Mouse (Mus musculus): ENCODE data around the gene Msh5.
"Not testable (repeated sequence)": the region's sequence is repeated elsewhere in the genome, so short reads cannot be mapped to it uniquely, and the experiment has no call there.

Gene Msh5

DNA sequence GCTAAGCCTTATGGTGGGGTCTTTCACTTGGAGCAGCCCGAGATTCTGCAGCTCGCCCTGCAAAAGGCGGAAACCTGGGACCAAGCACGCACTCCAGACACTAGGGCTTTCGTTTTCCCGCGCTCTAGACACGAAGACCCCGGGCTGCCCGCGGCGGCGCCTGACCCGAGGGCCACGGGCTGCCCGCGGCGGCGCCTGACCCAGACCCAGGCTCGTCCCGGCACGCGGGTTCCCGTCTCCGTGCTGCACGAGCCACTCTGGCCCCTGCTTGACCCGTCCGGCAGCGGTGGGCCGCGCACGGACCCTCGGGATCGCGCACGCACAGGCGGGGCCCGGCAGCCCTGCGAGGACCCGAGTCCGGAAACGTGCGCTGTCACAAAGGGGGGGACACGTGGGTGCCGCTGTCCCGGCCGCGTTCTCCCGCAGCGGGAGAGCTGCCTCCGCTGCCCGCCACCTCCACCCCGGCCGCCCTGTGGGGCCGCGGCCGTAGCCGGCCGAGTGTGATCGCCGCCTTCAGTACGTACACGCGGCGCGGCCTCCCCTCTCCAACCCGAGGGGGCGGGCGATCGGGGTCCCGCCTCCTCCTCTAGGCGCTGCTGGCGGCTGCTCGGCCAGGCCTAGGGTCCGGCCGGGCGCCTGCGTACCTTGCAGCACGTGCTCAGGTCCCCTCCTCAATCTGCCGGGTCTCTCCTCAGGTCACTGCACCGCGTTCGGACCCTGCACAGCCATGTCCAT is 45.7 kb downstream of the Msh5 start, which contains the start of gene Vars:
Gene Vars (plus strand): TSS at position 271 of the 735 bp plus-strand sequence.
- peak; percentile 91 for DNase-seq

DNA sequence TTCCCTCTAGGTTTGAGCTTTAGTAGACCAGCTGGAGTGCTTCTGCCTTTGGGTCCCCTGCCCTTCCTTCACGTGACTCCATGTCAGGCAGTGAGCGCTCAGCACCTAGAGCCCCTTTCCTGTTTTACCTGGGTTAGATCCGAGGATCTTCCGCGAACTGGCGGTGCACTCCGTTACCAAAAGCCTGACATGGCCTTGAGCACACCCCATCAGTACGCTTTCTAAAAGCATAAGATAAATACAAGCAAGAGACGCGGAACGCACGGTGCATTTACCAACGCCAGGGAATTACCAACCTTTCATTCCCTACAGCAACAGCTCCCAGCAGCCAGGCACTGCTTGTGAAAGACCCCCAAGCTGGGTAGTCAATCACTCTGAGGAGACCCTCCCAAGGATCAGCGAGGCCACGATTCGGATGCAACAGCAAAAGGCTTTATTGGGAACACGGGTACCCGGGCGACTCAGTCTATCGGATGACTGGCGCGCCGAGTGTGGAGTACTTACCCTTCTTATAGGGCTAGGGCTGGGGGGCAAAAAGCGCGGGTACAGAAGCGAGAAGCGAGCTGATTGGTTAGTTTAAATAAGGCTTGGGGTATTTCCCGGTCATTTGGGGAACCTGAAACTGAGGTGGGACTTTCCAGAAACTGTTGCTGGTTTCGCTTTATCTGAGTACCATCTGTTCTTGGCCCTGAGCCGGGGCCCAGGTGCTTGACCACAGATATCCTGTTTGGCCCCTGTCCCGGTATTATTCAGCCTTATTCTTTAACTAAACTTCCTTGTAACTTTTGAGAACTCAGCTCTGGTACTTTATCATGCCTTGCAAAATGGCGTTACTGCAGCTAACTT is 46.5 kb downstream of the Msh5 start:
- not testable (repeated sequence) for DNase-seq

DNA sequence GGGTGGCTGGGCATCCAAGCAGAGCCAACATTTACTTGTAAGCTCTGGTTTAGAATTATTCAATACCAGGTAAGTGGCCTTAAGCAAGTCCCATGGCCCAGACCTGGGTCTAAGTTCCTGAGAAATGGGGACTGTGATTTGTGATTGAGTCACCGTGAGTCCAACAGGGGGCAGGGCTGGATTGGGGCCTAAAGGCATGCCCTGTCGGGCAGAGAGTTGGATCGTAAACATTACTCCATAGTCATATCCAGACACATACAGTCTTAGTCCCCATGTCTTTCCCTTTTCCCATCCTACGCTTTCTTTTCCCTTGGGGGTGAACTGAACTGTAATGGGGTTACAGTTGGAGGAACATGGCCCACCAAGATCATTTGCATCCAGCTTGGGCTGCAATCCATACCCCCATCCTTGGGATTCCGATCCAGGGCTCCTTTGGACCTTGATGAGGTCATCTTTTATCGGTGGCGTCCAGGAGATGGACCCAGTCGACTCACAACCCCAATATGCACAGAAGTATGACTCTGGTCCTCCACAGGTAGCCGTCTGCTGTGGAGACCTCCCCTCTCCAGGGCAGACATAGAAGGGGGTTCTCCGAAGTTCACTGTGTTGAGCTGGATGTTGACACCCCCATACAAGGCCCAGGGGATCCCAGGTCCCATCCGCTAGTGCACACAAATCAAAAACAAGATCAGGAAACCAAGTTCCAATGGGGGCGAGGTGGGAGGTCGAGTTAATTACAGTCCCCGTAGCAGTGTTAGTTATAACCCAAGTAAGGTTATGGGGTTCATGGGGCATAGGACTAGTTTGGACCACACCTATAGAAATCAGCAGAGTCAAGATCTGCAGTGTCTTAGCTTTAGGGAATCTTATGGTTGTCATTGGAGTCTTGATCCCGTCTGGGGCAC is 47.8 kb downstream of the Msh5 start:
- DNase-seq: no peak

DNA sequence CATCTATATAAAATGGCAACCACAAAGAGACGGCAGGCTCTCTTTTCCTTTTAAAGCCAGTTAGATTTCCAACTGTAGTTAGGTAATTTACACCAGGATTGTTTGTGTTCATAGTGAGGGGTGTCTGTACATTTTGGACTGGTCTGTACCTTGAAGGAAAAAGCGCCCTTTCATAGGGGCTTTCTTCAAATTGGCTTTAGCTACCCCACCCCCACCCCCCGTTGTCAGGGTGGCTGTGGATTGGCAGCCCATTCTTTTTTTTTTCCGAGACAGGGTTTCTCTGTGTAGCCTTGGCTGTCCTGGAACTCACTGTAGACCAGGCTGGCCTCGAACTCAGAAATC is 49.4 kb downstream of the Msh5 start:
- DNase-seq: no peak

DNA sequence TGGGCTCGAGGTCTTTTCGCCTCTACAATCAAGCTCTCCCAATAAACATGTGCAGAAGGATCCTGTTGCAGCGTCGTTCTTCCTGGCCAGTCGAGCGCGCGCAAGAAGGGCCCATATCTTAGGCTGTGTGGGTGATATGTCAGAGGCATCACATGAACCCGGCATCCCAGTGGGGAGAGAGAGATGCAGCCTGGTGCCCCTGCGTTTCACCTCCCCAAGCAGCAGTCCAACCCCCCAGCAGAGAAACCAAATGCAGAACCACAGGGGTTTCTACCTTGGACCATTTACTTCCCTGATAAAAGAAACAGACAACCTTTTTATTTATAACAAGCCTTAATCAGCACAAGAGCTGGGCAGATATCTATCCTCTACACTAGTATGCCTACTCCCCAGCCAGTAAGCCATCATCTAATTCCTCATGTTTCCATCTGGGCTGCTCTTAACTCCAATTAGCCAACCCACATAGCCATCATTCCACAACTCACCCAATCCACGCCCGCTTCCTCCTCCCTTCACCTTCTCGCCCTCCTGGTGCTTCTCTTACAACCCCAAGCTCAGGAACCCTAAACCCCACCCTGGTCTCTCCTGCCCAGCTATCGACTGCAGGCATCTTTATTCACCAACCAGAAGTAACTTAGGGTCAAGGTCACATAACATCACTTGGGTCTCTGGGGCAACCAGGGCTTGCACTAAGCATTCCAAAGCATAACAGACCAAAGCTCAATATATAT is 50.0 kb downstream of the Msh5 start:
- DNase-seq: no peak

DNA sequence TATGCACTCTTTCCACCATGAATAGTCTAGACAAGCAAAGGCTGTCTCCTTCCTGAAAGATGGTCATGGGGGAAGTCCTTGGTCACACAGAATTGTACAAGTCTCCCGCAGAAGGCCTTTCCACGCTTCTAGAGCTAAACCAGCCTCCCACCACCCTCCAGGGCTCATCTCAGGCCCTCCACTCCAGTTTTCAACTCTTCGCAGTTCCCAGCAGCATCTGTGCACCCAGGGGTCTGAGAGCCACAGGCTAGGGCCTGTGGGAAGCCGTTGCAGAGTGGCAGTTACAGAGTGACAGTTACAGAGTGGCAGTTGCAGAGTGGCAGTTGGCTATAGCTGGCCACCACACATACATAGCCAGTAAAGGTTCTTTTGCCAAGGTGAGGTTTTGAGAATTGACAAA is 50.6 kb downstream of the Msh5 start:
- not testable (repeated sequence) for DNase-seq

DNA sequence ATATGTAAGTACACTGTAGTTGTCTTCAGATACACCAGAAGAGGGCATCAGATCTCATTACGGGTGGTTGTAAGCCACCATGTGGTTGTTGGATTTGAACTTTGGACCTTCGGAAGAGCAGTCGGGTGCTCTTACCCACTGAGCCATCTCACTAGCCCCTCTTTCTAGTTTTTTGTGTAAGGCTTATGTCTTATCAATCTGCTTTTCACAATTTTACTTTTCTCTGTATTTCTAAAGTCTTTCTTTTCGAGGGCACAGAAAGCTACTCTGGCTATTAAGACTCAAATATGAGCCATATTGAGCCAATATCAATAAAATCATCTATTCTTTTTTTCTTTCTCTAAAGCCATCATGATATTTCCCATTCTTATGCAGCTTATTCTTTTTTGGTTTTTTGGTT is 51.4 kb downstream of the Msh5 start:
- DNase-seq: not testable (repeated sequence)

DNA sequence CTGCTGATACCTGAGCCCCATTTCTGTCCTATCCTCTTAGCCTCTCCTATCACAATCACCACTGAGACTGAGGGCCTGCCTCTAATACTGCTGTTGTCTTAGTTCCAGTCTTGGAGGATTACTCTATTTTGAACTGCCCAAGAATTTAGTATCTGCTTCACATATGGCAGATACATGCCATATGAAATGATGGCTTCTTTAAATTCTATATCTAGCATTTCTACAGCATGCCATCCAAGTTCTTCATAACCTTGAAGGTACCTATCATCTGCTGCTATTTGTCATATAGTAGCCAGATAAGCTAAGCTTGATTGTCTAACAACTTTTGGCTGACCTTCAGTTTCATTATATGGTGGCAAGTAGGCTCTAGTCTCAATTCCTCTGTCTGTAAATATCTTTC is 51.8 kb downstream of the Msh5 start:
- no peak for DNase-seq

DNA sequence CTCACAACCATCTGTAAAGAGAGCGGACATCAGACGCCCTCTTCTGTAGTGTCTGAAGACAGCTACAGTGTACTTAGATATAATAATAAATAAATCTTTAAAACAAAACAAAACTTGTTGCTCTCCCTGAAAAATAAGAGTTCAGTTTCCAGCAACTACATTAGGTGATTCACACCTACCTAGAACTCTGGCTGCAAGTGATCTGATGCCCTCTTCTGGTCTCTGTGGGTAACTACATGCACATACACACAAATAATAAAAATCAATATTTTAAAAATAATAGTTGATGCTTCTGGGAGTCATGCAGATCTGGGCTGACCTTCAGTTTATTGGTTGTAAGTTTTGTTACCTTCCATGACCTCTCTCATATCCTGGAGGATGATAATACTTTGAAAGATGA is 62.3 kb downstream of the Msh5 start:
- DNase-seq: no peak

DNA sequence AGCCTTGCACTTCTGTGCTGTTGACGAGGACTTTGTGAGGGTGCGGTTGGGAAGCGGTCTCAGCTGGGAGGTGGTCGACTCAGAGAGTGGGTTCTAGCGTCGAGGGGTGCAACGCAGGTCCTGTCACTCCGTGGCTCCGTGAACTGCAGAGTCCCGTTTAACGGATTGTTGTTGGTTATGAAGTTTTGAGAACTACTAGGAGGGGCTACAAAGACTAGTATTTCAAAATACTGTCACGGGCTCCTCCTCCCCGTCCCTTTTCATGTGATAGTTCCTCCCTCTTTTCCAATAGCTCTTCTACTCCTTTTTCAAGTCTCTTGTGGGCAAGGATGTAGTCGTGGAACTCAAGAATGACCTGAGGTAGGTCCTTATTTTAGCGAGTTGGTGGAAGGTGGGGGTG is 64.2 kb downstream of the Msh5 start:
- no peak for DNase-seq

DNA sequence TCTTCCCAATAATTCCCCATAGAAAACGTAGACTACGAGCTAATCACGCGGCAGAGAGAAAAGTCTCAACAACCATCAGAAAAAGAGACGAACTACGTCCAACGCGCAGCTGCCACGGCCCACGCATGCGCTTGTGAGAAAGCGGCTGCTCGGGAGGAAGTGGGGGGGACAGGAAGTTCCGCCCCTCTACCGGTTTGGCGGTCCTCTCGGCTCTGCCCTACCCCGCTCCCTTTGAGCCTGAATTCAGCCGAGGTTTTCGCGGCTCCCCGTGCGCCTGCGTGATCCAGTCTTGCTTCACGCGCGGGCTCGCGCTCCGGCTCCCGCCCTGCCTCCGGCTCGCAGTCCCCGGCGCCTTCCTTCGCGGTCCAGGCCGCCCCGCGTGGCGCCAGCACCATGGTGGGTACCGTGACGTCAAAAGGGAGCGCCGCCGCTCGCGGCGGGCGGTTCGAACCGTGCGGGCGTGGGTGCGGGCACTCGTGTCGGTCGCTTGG is 64.8 kb downstream of the Msh5 start, which contains the start of gene Lsm2:
Gene Lsm2 (plus strand): TSS at position 173 of the 491 bp plus-strand sequence.
- peak; percentile 95 for DNase-seq

DNA sequence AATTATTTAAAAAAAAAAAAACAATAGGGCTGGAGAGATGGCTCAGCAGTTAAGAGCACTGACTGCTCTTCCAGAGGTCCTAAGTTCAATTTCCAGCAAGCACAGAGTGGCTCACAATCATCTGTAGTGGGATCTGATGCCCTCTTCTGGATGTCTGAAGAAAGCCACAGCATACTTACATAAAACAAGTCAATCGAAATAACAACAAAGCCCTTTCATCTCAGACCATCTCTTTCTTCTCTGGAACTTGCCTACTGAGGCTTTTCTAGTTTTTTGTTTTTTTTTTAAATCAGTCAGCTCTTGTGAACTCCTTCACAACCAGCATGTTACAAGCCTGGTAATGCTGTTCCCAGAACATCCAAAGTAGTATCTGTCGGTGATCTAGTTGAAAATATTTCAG is 65.9 kb downstream of the Msh5 start:
- no peak for DNase-seq

DNA sequence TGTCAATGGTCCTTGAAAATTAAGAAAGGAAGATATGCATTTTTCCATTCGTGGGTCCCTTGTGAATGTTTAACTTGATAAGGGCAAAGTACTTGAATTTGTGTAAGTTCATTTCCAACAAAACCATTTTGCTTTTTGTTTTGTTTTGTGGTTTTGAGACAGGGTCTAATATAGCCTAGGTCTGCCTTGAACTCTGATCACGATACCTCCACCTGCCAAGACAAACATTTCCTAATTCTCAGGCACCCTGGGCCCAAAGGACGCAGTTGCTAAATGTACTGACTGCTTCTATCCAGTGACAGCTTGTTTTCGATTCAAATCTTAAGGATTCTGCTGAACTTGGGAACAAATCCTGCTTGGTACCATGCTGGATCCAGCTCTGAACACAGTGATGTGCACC is 66.9 kb downstream of the Msh5 start:
- peak; percentile 29 for DNase-seq
